Mouse (Mus musculus): ENCODE measurements around the gene Bean1.

Bean1 gene

GRCm38 (mm10) chr8:104172420-104172819 lies 2.2 kb downstream of the Bean1 start:
- no peak for DNase-seq

- no peak for DNase-seq
Measured at GRCm38 (mm10) chr8:104175848-104176527, 5.7 kb downstream of the Bean1 start.

GRCm38 (mm10) chr8:104177054-104177453 lies 6.8 kb downstream of the Bean1 start:
- DNase-seq: peak; percentile 20

GRCm38 (mm10) chr8:104184905-104185304 lies 14.7 kb downstream of the Bean1 start:
- no peak for DNase-seq

- DNase-seq: no peak
Measured at GRCm38 (mm10) chr8:104186827-104187226, 16.6 kb downstream of the Bean1 start.

- DNase-seq: no peak
Measured at GRCm38 (mm10) chr8:104187622-104188021, 17.4 kb downstream of the Bean1 start.

GRCm38 (mm10) chr8:104188459-104188858 lies 18.2 kb downstream of the Bean1 start:
- no peak for DNase-seq

GRCm38 (mm10) chr8:104190777-104191468 lies 20.7 kb downstream of the Bean1 start:
- no peak for DNase-seq

GRCm38 (mm10) chr8:104191496-104191895 lies 21.3 kb downstream of the Bean1 start:
- no peak for DNase-seq

GRCm38 (mm10) chr8:104199802-104200201 lies 29.6 kb downstream of the Bean1 start:
- DNase-seq: no peak

GRCm38 (mm10) chr8:104201622-104202021 lies 31.4 kb downstream of the Bean1 start:
- no peak for DNase-seq

GRCm38 (mm10) chr8:104202320-104202719 lies 32.1 kb downstream of the Bean1 start:
- no peak for DNase-seq

- DNase-seq: no peak
Measured at GRCm38 (mm10) chr8:104205292-104205691, 35.0 kb downstream of the Bean1 start.

- DNase-seq: no peak
Measured at GRCm38 (mm10) chr8:104217601-104218000, 47.4 kb downstream of the Bean1 start.

GRCm38 (mm10) chr8:104219079-104219478 lies 48.8 kb downstream of the Bean1 start:
- peak; percentile 50 for DNase-seq

- peak; percentile 61 for DNase-seq
Measured at GRCm38 (mm10) chr8:104219806-104220205, 49.6 kb downstream of the Bean1 start.

GRCm38 (mm10) chr8:104227048-104227447 lies 56.8 kb downstream of the Bean1 start:
- DNase-seq: no peak

GRCm38 (mm10) chr8:104230377-104230776 lies 60.1 kb downstream of the Bean1 start:
- no peak for DNase-seq

GRCm38 (mm10) chr8:104232039-104232438 lies 61.8 kb downstream of the Bean1 start:
- DNase-seq: no peak

GRCm38 (mm10) chr8:104232919-104233318 lies 62.7 kb downstream of the Bean1 start:
- no peak for DNase-seq

- DNase-seq: no peak
Measured at GRCm38 (mm10) chr8:104234573-104234972, 64.3 kb downstream of the Bean1 start.

GRCm38 (mm10) chr8:104239418-104239861 lies 69.2 kb downstream of the Bean1 start:
- DNase-seq: no peak

- DNase-seq: no peak
Measured at GRCm38 (mm10) chr8:104242038-104242644, 71.9 kb downstream of the Bean1 start.

- no peak for DNase-seq
Measured at GRCm38 (mm10) chr8:104246621-104247020, 76.4 kb downstream of the Bean1 start.
